Mouse (Mus musculus): ENCODE results near the gene Tifa.

DNA sequence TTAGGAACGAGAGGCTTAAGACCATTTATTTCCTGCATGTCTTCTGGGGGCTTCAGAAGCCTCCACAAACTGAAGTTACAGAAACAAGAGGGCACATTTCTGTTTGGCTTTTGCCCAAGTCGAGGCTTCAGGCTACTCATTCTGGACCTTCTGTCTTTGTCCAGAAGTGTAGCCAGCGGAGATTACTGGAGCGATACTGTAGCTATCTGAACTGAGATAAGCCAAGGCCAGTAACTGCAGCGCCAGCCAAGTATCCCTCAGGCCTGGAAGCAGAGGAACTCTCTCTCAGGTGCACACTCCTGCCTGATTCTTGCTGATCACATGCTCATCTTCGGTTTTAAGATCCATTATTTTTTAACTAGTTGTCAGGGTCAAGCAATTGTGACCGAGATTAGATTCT is 1.6 kb upstream of the Tifa start:
- TF ChIP-seq CTCF (IDR thresholded peaks at IDR 0.05; ENCODE audit: control insufficient read depth, insufficient read depth, insufficient read length) (no peak), CEBPB (IDR thresholded peaks at IDR 0.05; ENCODE audit: low read depth) (no peak), MAX (IDR thresholded peaks at IDR 0.05) (no peak), USF1 (IDR thresholded peaks at IDR 0.05; ENCODE audit: low read depth) (no peak), MYOD1 (IDR thresholded peaks at IDR 0.05; ENCODE audit: control insufficient read depth, insufficient read length, low read depth) (no peak), FOSL1 (IDR thresholded peaks at IDR 0.05; ENCODE audit: insufficient read depth, low read length, poor library complexity, severe bottlenecking) (no peak)
